Mouse (Mus musculus): ENCODE results near the gene Uqcc1.
"Not testable (repeated sequence)": the region's sequence is repeated elsewhere in the genome, so short reads cannot be mapped to it uniquely, and the experiment has no call there.

The Uqcc1 gene

GRCm38 (mm10) chr2:155852536-155852935 lies 77.6 kb downstream of the Uqcc1 start:
- DNase-seq, result no peak

GRCm38 (mm10) chr2:155850120-155850519 lies 80.0 kb downstream of the Uqcc1 start:
- no peak for DNase-seq

GRCm38 (mm10) chr2:155849464-155849863 lies 80.6 kb downstream of the Uqcc1 start:
- no peak for DNase-seq

- peak; percentile 89 for DNase-seq
These were observed 81.8 kb downstream of the Uqcc1 start for GRCm38 (mm10) chr2:155848291-155848690.

- DNase-seq, result no peak
These were observed 83.2 kb downstream of the Uqcc1 start for GRCm38 (mm10) chr2:155846930-155847329.

- no peak for DNase-seq
These were observed 91.1 kb downstream of the Uqcc1 start for GRCm38 (mm10) chr2:155838961-155839360.

GRCm38 (mm10) chr2:155837961-155838360 lies 92.1 kb downstream of the Uqcc1 start:
- no peak for DNase-seq

GRCm38 (mm10) chr2:155834732-155835131 lies 95.4 kb downstream of the Uqcc1 start, which contains the start of gene Fam83c:
Fam83c (minus strand) TSS chr2:155834854.
- no peak for DNase-seq

GRCm38 (mm10) chr2:155832087-155832486 lies 98.0 kb downstream of the Uqcc1 start:
- DNase-seq, result not testable (repeated sequence)

- DNase-seq, result no peak
These were observed 98.8 kb downstream of the Uqcc1 start for GRCm38 (mm10) chr2:155831302-155831701.

GRCm38 (mm10) chr2:155830841-155831240 lies 99.3 kb downstream of the Uqcc1 start:
- no peak for DNase-seq

- DNase-seq, result peak; percentile 86
These were observed 103.3 kb downstream of the Uqcc1 start, which contains the start of gene Eif6 for GRCm38 (mm10) chr2:155826630-155827424. Eif6 (minus strand) TSS chr2:155826925.

GRCm38 (mm10) chr2:155825904-155826629 lies 104.0 kb downstream of the Uqcc1 start:
- DNase-seq, result no peak

- no peak for DNase-seq
These were observed 106.4 kb downstream of the Uqcc1 start for GRCm38 (mm10) chr2:155823722-155824121.

- no peak for DNase-seq
These were observed 109.3 kb downstream of the Uqcc1 start for GRCm38 (mm10) chr2:155820779-155821178.

GRCm38 (mm10) chr2:155819449-155820251 lies 110.5 kb downstream of the Uqcc1 start:
- DNase-seq, result no peak

GRCm38 (mm10) chr2:155819392-155819448 lies 110.9 kb downstream of the Uqcc1 start, which contains the start of gene BC029722:
BC029722 (minus strand) TSS chr2:155819426.
- DNase-seq, result no peak

GRCm38 (mm10) chr2:155818596-155819391 lies 111.3 kb downstream of the Uqcc1 start:
- peak; percentile 95 for DNase-seq

GRCm38 (mm10) chr2:155817301-155818245 lies 112.5 kb downstream of the Uqcc1 start:
- DNase-seq, result no peak

GRCm38 (mm10) chr2:155816179-155816578 lies 113.9 kb downstream of the Uqcc1 start:
- DNase-seq, result no peak

GRCm38 (mm10) chr2:155814829-155815228 lies 115.3 kb downstream of the Uqcc1 start:
- no peak for DNase-seq

- DNase-seq, result no peak
These were observed 117.5 kb downstream of the Uqcc1 start for GRCm38 (mm10) chr2:155812637-155813036.

All from lung, postnatal 14 days (tissue).